Mouse (Mus musculus) hindbrain, embryonic 16.5 days (tissue): ENCODE measurements at regions not wholly inside any gene's neighbourhood (a gene's known extent, or its start where the extent isn't known, plus 50 kb on each side); places are given as distances from the start of the nearest gene placed in this dataset.

Experiments
- ATAC-seq: fragments of 200-750 bp; cut with Nextera tagmentation; 2 replicates; pipeline ENCODE4 v1.8.0; 2017; ENCODE audit warnings: moderate TSS enrichment, moderate library complexity
- H3K27ac ChIP-seq: fragments of 300-500 bp; sonication (generic); 2 replicates; pipeline ENCODE4 v1.5.1; 2014; ENCODE audit warnings: low read depth, mild to moderate bottlenecking, control low read depth, low read length, moderate library complexity
- H3K27me3 ChIP-seq: fragments of 300-500 bp; sonication (generic); replicated peaks from 2 replicates; pipeline ENCODE4 v1.6.1; 2014; ENCODE audit warnings: low read length; ENCODE audit not compliant: control insufficient read depth, insufficient read depth
- H3K36me3 ChIP-seq: fragments of 300-500 bp; sonication (generic); 2 replicates; pipeline ENCODE4 v1.6.1; 2014; ENCODE audit warnings: mild to moderate bottlenecking, low read length, moderate library complexity, mixed read lengths; ENCODE audit not compliant: control insufficient read depth, insufficient read depth
- H3K4me1 ChIP-seq: fragments of 300-500 bp; sonication (generic); 2 replicates; pipeline ENCODE4 v1.6.1; 2014; ENCODE audit warnings: low read depth, low read length; ENCODE audit not compliant: control insufficient read depth, insufficient read depth
- H3K4me2 ChIP-seq: fragments of 300-500 bp; sonication (generic); 2 replicates; pipeline ENCODE4 v1.6.1; 2014; ENCODE audit warnings: mild to moderate bottlenecking, low read length, control low read depth, moderate library complexity
- H3K4me3 ChIP-seq: fragments of 300-500 bp; sonication (generic); 2 replicates; pipeline ENCODE4 v1.5.1; 2014; ENCODE audit warnings: mild to moderate bottlenecking, low read length, control low read depth, moderate library complexity
- H3K9ac ChIP-seq: fragments of 300-500 bp; sonication (generic); 2 replicates; pipeline ENCODE4 v1.6.1; 2014; ENCODE audit warnings: low read depth, mild to moderate bottlenecking, control low read depth, low read length, moderate library complexity
- H3K9me3 ChIP-seq: fragments of 300-500 bp; sonication (generic); 2 replicates; pipeline ENCODE4 v1.6.1; 2014; ENCODE audit warnings: mild to moderate bottlenecking, low read length, moderate library complexity; ENCODE audit not compliant: control insufficient read depth
- WGBS: fragments of 180-500 bp; shearing (Covaris S2); extraction: QIAGEN DNeasy Blood & Tissue Kit; methylation state at CpG from one replicate; pipeline ENCODE4 v1.1.7; 2014; 5-methylcytosine and 5-hydroxymethylcytosine counted together

GRCm38 (mm10) chr5:111665406-111665805 lies 68.3 kb upstream of the Gm26897 start:
- peaks cover 6% of the 10 kb centered on the region for H3K9me3 ChIP-seq
- H3K4me2 ChIP-seq = no peak overlapping the region
- H3K27me3 ChIP-seq = no peaks in the 10 kb centered on the region
- peaks cover 18% of the 10 kb centered on the region for H3K4me1 ChIP-seq
- no peaks in the 10 kb centered on the region for H3K36me3 ChIP-seq
- no peak overlapping the region for H3K4me3 ChIP-seq
- no peak overlapping the region for H3K27ac ChIP-seq
- ATAC-seq = no peak
- H3K9ac ChIP-seq = no peak overlapping the region
- 69% methylated on average over 19 of the region's 19 CpGs for WGBS

- no peak overlapping the region for H3K4me2 ChIP-seq
- H3K27ac ChIP-seq = no peak overlapping the region
- peaks cover 13% of the 10 kb centered on the region for H3K4me1 ChIP-seq
- no peak overlapping the region for H3K4me3 ChIP-seq
- H3K27me3 ChIP-seq = no peaks in the 10 kb centered on the region
- 77% methylated on average over 8 of the region's 8 CpGs for WGBS
- peaks cover 6% of the 10 kb centered on the region for H3K9me3 ChIP-seq
- no peaks in the 10 kb centered on the region for H3K36me3 ChIP-seq
- ATAC-seq = no peak
- H3K9ac ChIP-seq = no peak overlapping the region
These were observed 67.7 kb upstream of the Gm26897 start for GRCm38 (mm10) chr5:111666007-111666406.

- ATAC-seq = no peak
- Histone ChIP-seq H3K4me2 (no peak overlapping the region), H3K4me1 (no peaks in the 10 kb centered on the region), H3K27ac (no peak overlapping the region), H3K27me3 (no peaks in the 10 kb centered on the region), H3K9me3 (peaks cover 6% of the 10 kb centered on the region), H3K4me3 (no peak overlapping the region), H3K36me3 (no peaks in the 10 kb centered on the region), H3K9ac (no peak overlapping the region)
- 77% methylated on average over 3 of the region's 3 CpGs for WGBS
These were observed 65.8 kb upstream of the Gm26897 start for GRCm38 (mm10) chr5:111667901-111668300.

- H3K4me2 ChIP-seq = no peak overlapping the region
- peaks cover 6% of the 10 kb centered on the region for H3K9me3 ChIP-seq
- no peak overlapping the region for H3K27ac ChIP-seq
- H3K4me3 ChIP-seq = no peak overlapping the region
- no peaks in the 10 kb centered on the region for H3K36me3 ChIP-seq
- no peak overlapping the region for H3K9ac ChIP-seq
- H3K27me3 ChIP-seq = no peaks in the 10 kb centered on the region
- no peaks in the 10 kb centered on the region for H3K4me1 ChIP-seq
- ATAC-seq = no peak
These were observed 64.6 kb upstream of the Gm26897 start for GRCm38 (mm10) chr5:111669139-111669538.

GRCm38 (mm10) chr5:111671762-111672161 lies 62.0 kb upstream of the Gm26897 start:
- Histone ChIP-seq H3K9ac (no peak overlapping the region), H3K9me3 (peaks cover 6% of the 10 kb centered on the region), H3K27ac (no peak overlapping the region), H3K36me3 (no peaks in the 10 kb centered on the region), H3K4me3 (no peak overlapping the region), H3K4me2 (no peak overlapping the region), H3K27me3 (no peaks in the 10 kb centered on the region), H3K4me1 (peaks cover 11% of the 10 kb centered on the region)
- ATAC-seq = no peak
- whole genome bisulfite sequencing = 65% methylated on average over 6 of the region's 6 CpGs

GRCm38 (mm10) chr5:111674976-111675672 lies 58.6 kb upstream of the Gm26897 start:
- H3K9ac ChIP-seq = no peak overlapping the region
- no peaks in the 10 kb centered on the region for H3K36me3 ChIP-seq
- peak; percentile 3; the same call in 1 of the 2 replicates for ATAC-seq
- H3K27ac ChIP-seq = peak overlapping the region; percentile 30; the same call in 1 of the 2 replicates
- H3K4me2 ChIP-seq = no peak overlapping the region
- H3K4me3 ChIP-seq = no peak overlapping the region
- H3K27me3 ChIP-seq = no peaks in the 10 kb centered on the region
- peaks cover 20% of the 10 kb centered on the region for H3K4me1 ChIP-seq
- H3K9me3 ChIP-seq = no peaks in the 10 kb centered on the region
- 59% methylated on average over 6 of the region's 6 CpGs for WGBS

- no peaks in the 10 kb centered on the region for H3K36me3 ChIP-seq
- H3K27me3 ChIP-seq = no peaks in the 10 kb centered on the region
- H3K4me1 ChIP-seq = peaks cover 20% of the 10 kb centered on the region
- H3K9me3 ChIP-seq = no peaks in the 10 kb centered on the region
- peak overlapping the region; percentile 31 for H3K27ac ChIP-seq
- no peak overlapping the region for H3K4me2 ChIP-seq
- no peak overlapping the region for H3K9ac ChIP-seq
- no peak overlapping the region for H3K4me3 ChIP-seq
- ATAC-seq = peak; percentile 81
- 10% methylated on average over 7 of the region's 8 CpGs for WGBS
These were observed 58.0 kb upstream of the Gm26897 start for GRCm38 (mm10) chr5:111675673-111676261.

GRCm38 (mm10) chr5:111677847-111678311 lies 55.8 kb upstream of the Gm26897 start:
- ATAC-seq = no peak
- 19% methylated on average over 6 of the region's 6 CpGs for WGBS
- Histone ChIP-seq H3K4me2 (no peak overlapping the region), H3K9me3 (no peaks in the 10 kb centered on the region), H3K27me3 (no peaks in the 10 kb centered on the region), H3K9ac (no peak overlapping the region), H3K36me3 (no peaks in the 10 kb centered on the region), H3K4me3 (no peak overlapping the region), H3K4me1 (peaks cover 30% of the 10 kb centered on the region), H3K27ac (no peak overlapping the region)

GRCm38 (mm10) chr5:111678496-111678895 lies 55.2 kb upstream of the Gm26897 start:
- Histone ChIP-seq H3K4me3 (no peak overlapping the region), H3K4me2 (no peak overlapping the region), H3K9me3 (no peaks in the 10 kb centered on the region), H3K27me3 (no peaks in the 10 kb centered on the region), H3K9ac (no peak overlapping the region), H3K4me1 (peaks cover 30% of the 10 kb centered on the region), H3K36me3 (no peaks in the 10 kb centered on the region), H3K27ac (no peak overlapping the region)
- no peak for ATAC-seq
- WGBS = 25% methylated on average over 1 of the region's 1 CpGs
